Mouse (Mus musculus): Measurements from ENCODE around the gene Lyrm7. TPM values are rescaled to one million over a fixed set of nuclear protein-coding genes. Genes with fewer than 3 reads are reported as not detected.
A peak's percentile ranks its signal among the peaks of the same experiment; 100 is the strongest.

Lyrm7 gene
- polyA plus RNA-seq, 1 experiment from 2014 or later = 12.9 TPM

DNA sequence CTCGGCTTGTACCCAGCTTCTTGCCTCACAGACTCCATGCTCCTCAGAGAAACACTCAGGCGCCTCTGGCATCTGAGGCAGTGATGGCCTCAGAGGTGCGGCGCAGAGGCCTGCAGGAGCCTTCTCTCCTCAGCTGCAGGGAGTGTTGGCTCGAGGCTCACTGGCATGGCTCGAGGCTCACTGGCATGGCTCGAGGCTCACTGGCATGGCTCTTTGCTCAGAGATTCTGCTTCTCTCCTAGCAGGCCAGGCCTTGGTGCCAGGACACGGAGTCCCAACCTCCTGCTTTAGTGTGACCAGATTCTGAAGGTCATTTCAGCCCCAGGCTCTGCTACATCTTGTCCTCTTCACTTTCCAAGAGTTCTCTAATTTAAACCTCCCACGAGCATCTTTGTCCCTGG lies 24.6 kb downstream of the Lyrm7 start:
- no peaks in the 10 kb centered on the region for H3K9me3 ChIP-seq
- no peaks in the 10 kb centered on the region for H3K27me3 ChIP-seq
- H3K36me3 ChIP-seq = no peaks in the 10 kb centered on the region
- H3K4me2 ChIP-seq (replicated peaks) = no peak overlapping the region
- ATAC-seq (replicated peaks) = no peak
- H3K4me1 ChIP-seq = no peaks in the 10 kb centered on the region
- H3K4me3 ChIP-seq = no peak overlapping the region
- 80% methylated on average over 9 of the region's 9 CpGs for WGBS
- H3K9ac ChIP-seq (replicated peaks) = no peak overlapping the region
- no peak overlapping the region for H3K27ac ChIP-seq (replicated peaks)

DNA sequence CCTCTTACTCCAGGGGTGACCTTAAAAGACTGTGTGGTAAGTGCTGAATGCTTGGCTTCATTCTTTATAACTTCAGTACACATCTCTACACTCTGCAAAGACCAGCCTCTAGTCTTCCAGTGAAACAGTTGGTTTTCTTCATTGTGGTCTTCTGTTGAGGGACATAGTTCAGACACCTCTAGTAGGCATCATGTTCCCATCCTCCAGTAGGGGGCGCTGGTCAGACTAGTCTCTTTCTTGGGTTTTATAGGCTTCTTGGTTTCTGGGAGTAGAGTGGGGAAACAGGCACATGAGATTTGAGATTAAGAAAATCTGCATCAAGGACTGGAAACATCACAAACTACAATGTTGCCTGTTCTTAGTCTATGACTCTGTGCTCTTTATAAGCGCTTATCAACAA lies 26.1 kb downstream of the Lyrm7 start:
- no peaks in the 10 kb centered on the region for H3K9me3 ChIP-seq
- no peak for ATAC-seq (replicated peaks)
- no peak overlapping the region for H3K4me3 ChIP-seq
- no peaks in the 10 kb centered on the region for H3K4me1 ChIP-seq
- no peaks in the 10 kb centered on the region for H3K36me3 ChIP-seq
- no peak overlapping the region for H3K27ac ChIP-seq (replicated peaks)
- no peak overlapping the region for H3K4me2 ChIP-seq (replicated peaks)
- 59% methylated on average over 2 of the region's 2 CpGs for WGBS
- no peak overlapping the region for H3K9ac ChIP-seq (replicated peaks)
- H3K27me3 ChIP-seq = no peaks in the 10 kb centered on the region

DNA sequence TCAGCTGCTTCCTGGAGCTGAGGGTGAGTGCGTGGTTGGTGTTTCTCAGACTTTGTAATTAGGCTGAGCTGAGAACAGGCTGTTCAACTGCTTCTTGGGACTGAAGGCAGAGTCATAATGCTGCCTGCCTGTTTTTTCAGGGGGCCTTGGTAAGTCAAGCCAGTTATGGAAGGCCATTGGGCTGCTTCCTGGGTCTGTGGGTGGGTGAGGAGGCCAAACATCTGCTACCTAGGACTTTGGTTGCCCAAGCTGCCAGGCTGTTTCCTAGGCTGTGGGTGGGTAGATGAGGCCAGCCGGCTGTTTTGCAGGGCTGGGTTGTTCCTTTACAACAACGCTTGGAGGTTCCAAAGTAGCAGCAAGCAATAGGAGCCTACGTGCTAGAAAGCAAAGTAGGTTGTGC lies 26.9 kb downstream of the Lyrm7 start:
- H3K27me3 ChIP-seq = no peaks in the 10 kb centered on the region
- no peaks in the 10 kb centered on the region for H3K36me3 ChIP-seq
- no peak for ATAC-seq (replicated peaks)
- H3K4me1 ChIP-seq = no peaks in the 10 kb centered on the region
- no peak overlapping the region for H3K27ac ChIP-seq (replicated peaks)
- no peak overlapping the region for H3K9ac ChIP-seq (replicated peaks)
- 93% methylated on average over 4 of the region's 4 CpGs for WGBS
- no peak overlapping the region for H3K4me3 ChIP-seq
- no peak overlapping the region for H3K4me2 ChIP-seq (replicated peaks)
- no peaks in the 10 kb centered on the region for H3K9me3 ChIP-seq

DNA sequence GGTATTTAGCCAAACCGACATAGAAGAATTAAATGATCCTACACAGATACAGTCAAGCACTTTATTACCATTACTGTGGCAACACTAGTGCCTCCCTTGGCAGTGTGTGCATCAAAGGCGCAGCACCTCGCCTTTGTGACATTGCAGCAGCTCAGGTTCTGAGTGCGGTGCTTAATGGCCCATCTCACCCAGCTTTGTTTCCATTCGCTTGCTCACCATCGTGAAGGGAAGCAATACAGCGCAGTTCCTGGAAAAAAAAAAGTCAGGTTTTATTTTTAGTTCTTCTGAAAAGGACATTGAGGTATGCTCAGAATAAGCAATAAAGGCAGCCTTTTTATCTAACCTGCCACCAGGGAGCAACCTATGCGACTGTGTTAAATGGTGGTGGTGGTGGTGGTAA lies 33.9 kb downstream of the Lyrm7 start:
- H3K27me3 ChIP-seq = no peaks in the 10 kb centered on the region
- H3K9ac ChIP-seq (replicated peaks) = no peak overlapping the region
- no peaks in the 10 kb centered on the region for H3K4me1 ChIP-seq
- H3K4me3 ChIP-seq = no peak overlapping the region
- H3K27ac ChIP-seq (replicated peaks) = no peak overlapping the region
- no peaks in the 10 kb centered on the region for H3K36me3 ChIP-seq
- WGBS = 83% methylated on average over 8 of the region's 8 CpGs
- H3K4me2 ChIP-seq (replicated peaks) = no peak overlapping the region
- H3K9me3 ChIP-seq = no peaks in the 10 kb centered on the region
- no peak for ATAC-seq (replicated peaks)

DNA sequence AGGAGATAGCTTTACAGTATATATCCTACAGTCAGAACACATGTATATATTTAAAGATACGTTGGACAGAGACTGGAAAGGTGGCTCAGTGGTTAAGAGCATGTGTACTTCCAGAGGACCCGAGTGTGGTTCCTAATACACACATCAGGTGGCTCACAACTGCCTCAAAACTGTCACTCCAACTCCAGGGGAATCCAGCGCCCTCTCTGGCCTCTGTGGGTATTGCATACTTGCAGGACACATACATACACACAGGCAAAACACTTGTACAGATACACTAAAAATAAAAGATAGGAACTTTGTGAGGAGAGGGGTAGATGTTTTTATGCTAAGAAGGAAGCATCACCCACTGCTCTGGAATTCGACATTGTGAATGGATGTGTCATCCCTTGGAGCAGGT lies 34.9 kb downstream of the Lyrm7 start:
- H3K27ac ChIP-seq (replicated peaks) = no peak overlapping the region
- 92% methylated on average over 4 of the region's 4 CpGs for WGBS
- H3K4me3 ChIP-seq = no peak overlapping the region
- H3K9ac ChIP-seq (replicated peaks) = no peak overlapping the region
- H3K36me3 ChIP-seq = no peaks in the 10 kb centered on the region
- no peak for ATAC-seq (replicated peaks)
- H3K27me3 ChIP-seq = no peaks in the 10 kb centered on the region
- H3K4me2 ChIP-seq (replicated peaks) = no peak overlapping the region
- H3K9me3 ChIP-seq = no peaks in the 10 kb centered on the region
- H3K4me1 ChIP-seq = no peaks in the 10 kb centered on the region

DNA sequence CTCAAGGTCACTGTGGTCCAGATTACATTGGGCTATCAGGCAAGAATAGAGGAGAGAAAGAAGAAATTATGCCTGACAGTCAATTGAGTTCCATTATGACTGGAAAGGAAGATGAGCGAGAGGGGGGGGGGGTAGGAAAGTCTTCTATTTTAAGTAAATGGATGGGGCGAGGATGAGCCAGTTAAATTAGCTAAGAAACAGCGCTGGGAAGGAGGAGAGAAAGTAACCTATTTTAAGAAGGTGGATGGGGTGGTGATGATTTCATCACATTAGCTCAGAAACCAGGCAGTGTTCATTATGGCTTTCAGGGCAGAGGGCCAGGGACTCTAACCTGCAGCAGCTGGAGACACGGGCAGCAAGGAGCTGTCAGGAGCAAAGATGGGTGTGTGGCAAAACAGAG lies 37.2 kb downstream of the Lyrm7 start:
- H3K9me3 ChIP-seq = no peaks in the 10 kb centered on the region
- no peak for ATAC-seq (replicated peaks)
- no peaks in the 10 kb centered on the region for H3K27me3 ChIP-seq
- no peak overlapping the region for H3K27ac ChIP-seq (replicated peaks)
- H3K4me3 ChIP-seq = no peak overlapping the region
- no peaks in the 10 kb centered on the region for H3K36me3 ChIP-seq
- 86% methylated on average over 4 of the region's 4 CpGs for WGBS
- no peak overlapping the region for H3K9ac ChIP-seq (replicated peaks)
- H3K4me1 ChIP-seq = no peaks in the 10 kb centered on the region
- no peak overlapping the region for H3K4me2 ChIP-seq (replicated peaks)

DNA sequence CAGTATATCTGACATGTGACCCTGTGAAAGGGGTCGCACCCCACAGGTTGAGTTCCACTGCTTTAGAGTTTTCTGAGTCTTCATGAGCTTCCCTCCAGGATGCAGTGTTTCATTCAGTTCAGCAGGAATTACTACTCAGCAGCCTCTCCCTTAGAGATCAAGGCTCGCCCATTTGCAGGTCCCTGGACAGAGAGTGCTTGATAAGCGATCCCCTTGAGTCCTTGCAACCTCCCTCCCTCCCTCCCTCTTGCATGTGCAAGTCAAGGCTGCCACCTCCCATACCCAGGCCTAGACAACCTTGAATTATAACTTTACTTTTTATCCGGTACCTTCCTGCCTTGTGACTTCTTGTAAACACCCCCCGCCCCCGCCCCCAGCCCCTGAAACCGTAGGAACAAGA lies 41.2 kb downstream of the Lyrm7 start:
- no peaks in the 10 kb centered on the region for H3K9me3 ChIP-seq
- no peak overlapping the region for H3K9ac ChIP-seq (replicated peaks)
- H3K4me1 ChIP-seq = no peaks in the 10 kb centered on the region
- no peak for ATAC-seq (replicated peaks)
- WGBS = 69% methylated on average over 7 of the region's 7 CpGs
- no peak overlapping the region for H3K4me2 ChIP-seq (replicated peaks)
- H3K36me3 ChIP-seq = no peaks in the 10 kb centered on the region
- no peaks in the 10 kb centered on the region for H3K27me3 ChIP-seq
- no peak overlapping the region for H3K4me3 ChIP-seq
- no peak overlapping the region for H3K27ac ChIP-seq (replicated peaks)

DNA sequence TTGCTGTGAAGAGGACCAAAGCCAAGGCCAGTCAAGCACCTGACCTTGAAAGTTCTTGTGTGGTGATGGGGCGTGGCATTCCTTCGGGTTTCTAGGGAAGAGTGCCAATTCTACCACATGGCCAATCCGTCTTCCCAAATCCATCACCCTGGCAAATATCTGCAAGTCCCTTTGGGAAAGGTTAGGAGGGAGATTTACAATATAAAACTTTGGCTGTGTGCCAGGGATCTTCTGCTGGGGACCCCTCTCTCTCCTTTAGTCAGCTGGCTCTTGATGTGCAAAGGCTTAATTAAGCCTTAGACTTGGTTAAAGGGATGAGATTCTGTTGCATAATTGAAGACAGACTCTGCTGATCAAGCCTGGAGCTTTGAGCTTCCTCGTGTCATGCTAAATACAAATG lies 43.3 kb downstream of the Lyrm7 start:
- Histone ChIP-seq H3K27ac (replicated peaks) (no peak overlapping the region), H3K9me3 (no peaks in the 10 kb centered on the region), H3K9ac (replicated peaks) (no peak overlapping the region), H3K4me1 (peaks cover 10% of the 10 kb centered on the region), H3K4me2 (replicated peaks) (no peak overlapping the region), H3K27me3 (no peaks in the 10 kb centered on the region), H3K4me3 (no peak overlapping the region), H3K36me3 (no peaks in the 10 kb centered on the region)
- 38% methylated on average over 4 of the region's 4 CpGs for WGBS
- ATAC-seq (replicated peaks) = no peak

DNA sequence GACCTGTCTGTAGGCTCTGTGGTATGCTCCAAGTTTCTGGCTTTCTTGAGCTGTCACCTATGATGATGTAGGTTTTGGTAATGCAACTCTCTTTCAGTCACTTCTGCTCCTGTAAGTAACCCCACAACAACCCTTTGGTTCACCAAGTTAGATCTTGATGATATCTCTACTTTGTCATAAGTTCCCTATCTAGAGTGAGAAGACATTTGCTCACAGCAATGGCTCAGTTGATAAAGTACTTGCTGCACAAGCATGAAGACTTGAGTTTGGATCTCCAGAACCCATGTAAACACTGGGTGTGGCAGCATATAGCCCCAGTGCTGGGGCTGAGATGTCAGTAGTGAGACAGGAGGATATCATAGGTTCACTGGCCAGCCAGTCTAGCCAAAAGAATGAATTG lies 45.1 kb downstream of the Lyrm7 start:
- H3K4me2 ChIP-seq (replicated peaks) = no peak overlapping the region
- no peak for ATAC-seq (replicated peaks)
- peaks cover 11% of the 10 kb centered on the region for H3K4me1 ChIP-seq
- no peaks in the 10 kb centered on the region for H3K36me3 ChIP-seq
- H3K9me3 ChIP-seq = no peaks in the 10 kb centered on the region
- H3K4me3 ChIP-seq = no peak overlapping the region
- H3K27ac ChIP-seq (replicated peaks) = no peak overlapping the region
- H3K27me3 ChIP-seq = no peaks in the 10 kb centered on the region
- no peak overlapping the region for H3K9ac ChIP-seq (replicated peaks)

DNA sequence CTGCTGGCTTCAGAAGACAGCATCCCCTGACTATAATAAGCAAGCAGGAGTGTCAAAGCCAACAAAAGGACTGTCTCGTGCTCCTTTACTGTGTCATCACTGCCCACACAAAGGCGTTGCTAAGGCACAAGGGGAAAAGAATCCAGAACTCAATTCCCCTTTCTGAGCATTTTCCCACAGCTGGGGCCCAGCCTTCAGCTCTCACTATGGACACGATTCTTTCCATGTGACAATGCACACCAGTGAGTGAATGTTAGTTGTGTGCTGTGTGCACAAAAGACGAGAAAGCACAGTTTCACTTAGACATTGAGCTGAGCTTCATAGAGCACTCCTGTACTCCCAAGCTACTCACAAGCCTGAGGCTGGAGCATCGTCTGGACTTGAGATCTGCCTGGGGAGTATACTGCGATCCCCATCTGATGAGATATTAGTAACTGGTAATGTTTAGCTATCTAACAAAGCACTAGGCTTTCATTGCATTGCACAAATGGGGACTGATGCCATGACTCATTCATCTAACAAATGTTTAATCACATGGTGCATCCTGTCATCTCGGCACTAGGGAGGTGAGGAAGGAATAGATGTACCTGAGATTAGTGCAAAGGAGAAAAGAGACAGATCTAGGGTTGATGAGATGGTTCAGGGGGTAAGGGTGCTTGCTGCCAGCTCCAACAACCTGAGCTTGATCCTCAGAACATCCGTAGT lies 47.8 kb downstream of the Lyrm7 start:
- Histone ChIP-seq H3K4me2 (replicated peaks) (no peak overlapping the region), H3K27ac (replicated peaks) (peak overlapping the region; percentile 55; the same call in 1 of the 2 replicates), H3K9me3 (no peaks in the 10 kb centered on the region), H3K4me1 (peaks cover 11% of the 10 kb centered on the region), H3K36me3 (no peaks in the 10 kb centered on the region), H3K9ac (replicated peaks) (no peak overlapping the region), H3K27me3 (no peaks in the 10 kb centered on the region), H3K4me3 (no peak overlapping the region)
- no peak; the same call in 1 of the 2 replicates for ATAC-seq (replicated peaks)
- WGBS = 20% methylated on average over 8 of the region's 8 CpGs

DNA sequence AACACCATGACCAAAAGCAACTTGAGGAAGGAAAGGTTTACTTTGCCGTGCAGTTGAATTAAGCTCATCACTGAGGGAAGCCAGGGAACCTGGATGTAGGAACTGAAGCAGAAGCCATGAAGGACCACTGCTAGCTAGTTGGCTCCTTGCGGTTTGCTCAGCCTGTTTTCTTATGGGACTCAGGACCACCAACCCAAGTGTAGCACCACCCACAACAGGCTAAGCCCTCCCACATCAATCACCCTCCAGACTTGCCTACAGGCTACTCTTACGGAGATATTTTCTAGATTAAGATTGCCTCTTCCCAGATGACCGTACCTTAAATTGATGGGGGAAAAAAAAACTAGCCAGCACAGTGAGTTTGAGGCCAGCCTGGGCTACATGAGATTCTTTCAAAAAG lies 48.4 kb downstream of the Lyrm7 start:
- Histone ChIP-seq H3K9ac (replicated peaks) (no peak overlapping the region), H3K27me3 (no peaks in the 10 kb centered on the region), H3K27ac (replicated peaks) (0 out of 2 replicates have a peak overlapping the region, but pooled peaks have one; percentile 55), H3K36me3 (no peaks in the 10 kb centered on the region), H3K4me3 (no peak overlapping the region), H3K9me3 (no peaks in the 10 kb centered on the region), H3K4me1 (peaks cover 11% of the 10 kb centered on the region), H3K4me2 (replicated peaks) (no peak overlapping the region)
- no peak for ATAC-seq (replicated peaks)
- WGBS = 32% methylated on average over 4 of the region's 4 CpGs

DNA sequence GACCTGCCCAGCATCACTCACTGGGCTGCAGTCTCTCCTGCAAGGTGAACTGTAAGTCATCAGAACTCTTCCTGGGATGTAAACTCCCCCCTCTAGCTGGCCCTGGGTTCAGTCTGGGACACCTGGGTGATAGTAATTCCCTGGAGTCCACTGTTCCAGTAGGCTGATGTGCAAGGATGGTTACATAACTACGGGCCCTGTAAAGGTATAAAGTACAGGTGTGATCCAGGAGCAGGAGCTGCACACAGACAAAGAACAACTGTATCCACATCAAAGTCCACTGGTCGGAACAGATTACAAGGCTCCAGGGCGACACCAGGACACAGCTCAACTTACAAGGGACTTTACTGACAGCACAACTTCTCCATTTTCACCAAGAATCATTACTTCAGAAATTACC lies 49.7 kb downstream of the Lyrm7 start:
- no peak overlapping the region for H3K27ac ChIP-seq (replicated peaks)
- H3K9me3 ChIP-seq = no peaks in the 10 kb centered on the region
- no peaks in the 10 kb centered on the region for H3K36me3 ChIP-seq
- WGBS = 90% methylated on average over 3 of the region's 3 CpGs
- no peak overlapping the region for H3K9ac ChIP-seq (replicated peaks)
- H3K4me2 ChIP-seq (replicated peaks) = no peak overlapping the region
- H3K27me3 ChIP-seq = no peaks in the 10 kb centered on the region
- H3K4me1 ChIP-seq = peaks cover 11% of the 10 kb centered on the region
- ATAC-seq (replicated peaks) = no peak
- no peak overlapping the region for H3K4me3 ChIP-seq

DNA sequence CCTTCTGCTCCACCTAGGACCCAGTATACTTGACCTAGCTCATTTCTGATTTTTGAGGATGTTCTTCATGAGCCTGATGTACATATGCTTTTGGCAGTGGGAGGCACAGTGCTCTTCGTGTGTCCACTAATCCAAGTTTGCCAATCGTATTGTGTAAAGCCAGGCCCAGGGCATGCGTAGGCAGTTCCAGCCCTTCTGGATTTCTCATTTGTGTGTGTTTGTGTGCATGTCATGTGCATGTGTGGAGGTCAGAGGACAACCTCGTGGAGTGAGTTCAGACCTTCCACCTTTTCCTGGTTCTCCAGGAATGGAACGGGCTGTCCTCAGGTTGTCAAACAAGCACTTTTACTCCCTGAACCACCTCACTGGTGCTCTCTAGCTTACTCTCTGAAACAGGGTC lies 51.1 kb downstream of the Lyrm7 start:
- Histone ChIP-seq H3K4me3 (no peak overlapping the region), H3K27me3 (no peaks in the 10 kb centered on the region), H3K4me2 (replicated peaks) (no peak overlapping the region), H3K27ac (replicated peaks) (no peak overlapping the region), H3K36me3 (no peaks in the 10 kb centered on the region), H3K4me1 (peaks cover 11% of the 10 kb centered on the region), H3K9me3 (no peaks in the 10 kb centered on the region), H3K9ac (replicated peaks) (no peak overlapping the region)
- ATAC-seq (replicated peaks) = no peak
- WGBS = 88% methylated on average over 5 of the region's 5 CpGs

Measured in forebrain, embryonic 15.5 days (tissue).